Comparison of ENCODE assay signal across 10 mouse cellular contexts in the genomic region with DNA sequence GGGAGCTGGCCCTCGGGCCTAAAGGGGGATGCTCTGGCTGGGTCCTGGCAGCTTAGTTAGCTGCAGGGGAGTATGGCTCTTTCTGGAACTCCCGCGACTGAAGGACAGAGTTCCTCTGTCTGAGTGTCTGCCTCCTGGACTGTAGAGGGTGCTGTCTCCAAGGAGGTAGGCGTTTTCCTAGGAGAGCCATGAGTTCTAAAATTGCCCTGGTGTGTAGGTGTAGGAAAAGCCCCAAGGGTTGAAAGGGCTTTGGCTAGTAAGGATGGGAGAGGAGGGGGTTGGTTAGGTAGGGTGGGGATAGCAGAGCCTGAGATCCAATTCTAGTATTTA. TPM values are rescaled to one million over a fixed set of nuclear protein-coding genes. Genes with fewer than 3 reads are reported as not detected.
A peak's percentile ranks its signal among the peaks of the same experiment; 100 is the strongest.
DNase-seq lines count a peak whose midpoint lies in the region; ATAC-seq and TF ChIP-seq lines count a peak whose summit lies in the region.
"Had no signal": no experiment of that assay in that cellular context is flagged by ENCODE, and none has a peak within 500 bp of the region (broad histone marks: within the 10 kb centered on the region; RNA-seq: fewer than 3 reads in every experiment).

A gene (minus strand): TSS at position 86 of the 330 bp plus-strand sequence.

- 16% methylated on average over 4 of the region's 4 CpGs for WGBS in forebrain, embryonic 13.5 days
- 25% methylated on average over 4 of the region's 4 CpGs for WGBS in midbrain, embryonic 14.5 days

- H3K27me3 ChIP-seq in forebrain, embryonic 13.5 days, result peaks cover 14% of the 10 kb centered on the region
- H3K27me3 ChIP-seq in midbrain, embryonic 14.5 days (ENCODE audit: control insufficient read depth, insufficient read depth, low read length), result no peaks in the 10 kb centered on the region

- no peak within 1 kb of the TSS for H3K4me3 ChIP-seq in left cerebral cortex, adult 2 months
- H3K4me3 ChIP-seq in forebrain, embryonic 13.5 days, result no peak within 1 kb of the TSS
- no peak within 1 kb of the TSS for H3K4me3 ChIP-seq in midbrain, embryonic 14.5 days (replicated peaks; ENCODE audit: low read depth, low read length)

- H3K4me2 ChIP-seq in forebrain, embryonic 13.5 days, result no peak within 1 kb of the TSS
- H3K4me2 ChIP-seq in midbrain, embryonic 14.5 days (ENCODE audit: low read length), result no peak within 1 kb of the TSS

- intact Hi-C loops in left cerebral cortex, adult 2 months (cut with DNase I), result loop anchor here (1.0 kb wide), 3 partner anchors 43 to 197 kb away; no protein-coding TSS in a partner anchor
- intact Hi-C loops in left cerebral cortex, postnatal 4 days (cut with DNase I), result loop anchor here (1.0 to 2.0 kb wide), 3 partner anchors 22 to 197 kb away; no protein-coding TSS in a partner anchor

- no peak for ATAC-seq in forebrain, embryonic 13.5 days
- no peak for ATAC-seq in midbrain, embryonic 14.5 days (ENCODE audit: low FRiP score, low TSS enrichment)
- ATAC-seq in monocyte, adult 5-6 weeks (replicated peaks; ENCODE audit: insufficient number of reproducible peaks, low FRiP score, low TSS enrichment, poor library complexity, severe bottlenecking), result no peak

- H3K36me3 ChIP-seq in forebrain, embryonic 13.5 days (ENCODE audit: poor library complexity, severe bottlenecking), result no peaks in the 10 kb centered on the region
- no peaks in the 10 kb centered on the region for H3K36me3 ChIP-seq in midbrain, embryonic 14.5 days (ENCODE audit: control insufficient read depth, insufficient read depth, low read length)

- TF ChIP-seq CTCF in left cerebral cortex, adult 2 months (IDR thresholded peaks at IDR 0.05), result peak; percentile 39

- peaks cover 40% of the 10 kb centered on the region for H3K4me1 ChIP-seq in forebrain, embryonic 13.5 days
- peaks cover 32% of the 10 kb centered on the region for H3K4me1 ChIP-seq in midbrain, embryonic 14.5 days (ENCODE audit: control insufficient read depth, insufficient read depth, low read length)

- H3K27ac ChIP-seq in left cerebral cortex, adult 2 months, result no peak within 1 kb of the TSS
- 0 out of 2 replicates have a peak within 1 kb of the TSS, but pooled peaks have one; percentile 1 for H3K27ac ChIP-seq in forebrain, embryonic 13.5 days
- no peak within 1 kb of the TSS for H3K27ac ChIP-seq in midbrain, embryonic 14.5 days (replicated peaks; ENCODE audit: low read depth, low read length)

- DNase-seq in left cerebral cortex, adult 2 months (ENCODE audit: extremely low spot score in 1 of 2, low spot score in 2 of 2), result no peak
- DNase-seq in left cerebral cortex, postnatal 4 days, result no peak
- peak; percentile 73 for DNase-seq in ZHBTc4 (ENCODE audit: low read depth, low spot score)
- peak; percentile 21 for DNase-seq in midbrain, embryonic 14.5 days
- DNase-seq in natural killer cell, adult 2 months (ENCODE audit: low spot score in 2 of 2), result no peak

- H3K9ac ChIP-seq in forebrain, embryonic 13.5 days, result peak within 1 kb of the TSS; percentile 22; the same call in 1 of the 2 replicates
- 0 out of 2 replicates have a peak within 1 kb of the TSS, but pooled peaks have one; percentile 0 for H3K9ac ChIP-seq in midbrain, embryonic 14.5 days (replicated peaks; ENCODE audit: low read length)

- no peaks in the 10 kb centered on the region for H3K9me3 ChIP-seq in forebrain, embryonic 13.5 days (replicated peaks)
- H3K9me3 ChIP-seq in midbrain, embryonic 14.5 days (ENCODE audit: control insufficient read depth, low read length), result no peaks in the 10 kb centered on the region

RNA-seq across cellular contexts. Expression of the gene that starts here (rescaled TPM):
- not detected for total RNA-seq in left cerebral cortex, adult 2 months (2021)
- total RNA-seq in left cerebral cortex, postnatal 4 days (2021), result not detected
- polyA plus RNA-seq in forebrain, embryonic 13.5 days (2015; fragmentation: Nextera tagmentation; extraction: Ambion mirVana), result not detected in 2 replicates
- polyA plus RNA-seq in midbrain, embryonic 14.5 days (2014; fragmentation: Nextera tagmentation; extraction: Ambion mirVana), result not detected in 2 replicates
- not detected in 3 replicates for total RNA-seq in monocyte, adult 5-6 weeks (2017)
- total RNA-seq: adrenal gland, adult 2 months; left cerebral cortex, adult 8-10 months; neutrophil, adult 5-6 weeks had no signal
- polyA plus RNA-seq: adrenal gland, adult 2 months had no signal

Comparison
In these comparisons a context has a peak if more than half of its experiments do, and no peak if none do; other contexts are left out.
1. Peak in DNase-seq and H3K9ac ChIP-seq in midbrain, embryonic 14.5 days; RNA of the gene not detected or under 1 TPM.